Mouse (Mus musculus) adrenal gland, postnatal 25 days (tissue): ENCODE measurements around the gene Grin3b. TPM values are rescaled to one million over a fixed set of nuclear protein-coding genes. Genes with fewer than 3 reads are reported as not detected.

Experiments used
- DNase-seq: peaks from one replicate; pipeline ENCODE4 v3.0.0; 2021; ENCODE audit warnings: mixed read lengths
- total RNA-seq: library from RNA; stranded (reverse); gene quantifications from 2 replicates; pipeline ENCODE4 v1.2.3, GENCODE M21; 2021

Gene Grin3b
- total RNA-seq, 1 experiment from 2014 or later: 0.12 TPM

DNA sequence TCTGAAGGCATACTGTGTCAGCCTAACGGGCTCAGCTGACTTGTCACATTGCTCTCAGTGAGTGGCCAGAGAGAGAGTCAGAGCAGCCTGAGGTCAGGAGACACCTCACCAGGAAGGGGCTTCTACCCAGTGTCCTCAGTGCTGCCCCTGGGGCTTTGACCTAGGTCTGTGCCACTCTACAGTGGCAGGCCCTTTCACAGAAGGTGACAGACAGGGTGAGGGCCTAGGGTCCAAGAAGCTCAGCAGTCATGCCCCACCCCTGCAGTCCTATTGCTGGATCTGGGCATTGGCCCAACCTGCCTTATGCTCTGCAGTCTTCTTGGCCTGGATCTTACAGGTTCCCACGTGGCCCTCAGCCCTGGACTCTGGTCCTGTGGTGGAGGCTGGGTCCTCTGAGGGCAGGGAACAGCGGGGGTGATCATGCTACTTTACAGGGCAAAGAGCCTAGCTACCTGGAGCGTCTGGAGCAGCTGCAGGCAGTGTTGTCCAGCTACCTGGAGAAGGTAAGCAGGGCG is 3.6 kb upstream of the Grin3b start:
- no peak for DNase-seq

DNA sequence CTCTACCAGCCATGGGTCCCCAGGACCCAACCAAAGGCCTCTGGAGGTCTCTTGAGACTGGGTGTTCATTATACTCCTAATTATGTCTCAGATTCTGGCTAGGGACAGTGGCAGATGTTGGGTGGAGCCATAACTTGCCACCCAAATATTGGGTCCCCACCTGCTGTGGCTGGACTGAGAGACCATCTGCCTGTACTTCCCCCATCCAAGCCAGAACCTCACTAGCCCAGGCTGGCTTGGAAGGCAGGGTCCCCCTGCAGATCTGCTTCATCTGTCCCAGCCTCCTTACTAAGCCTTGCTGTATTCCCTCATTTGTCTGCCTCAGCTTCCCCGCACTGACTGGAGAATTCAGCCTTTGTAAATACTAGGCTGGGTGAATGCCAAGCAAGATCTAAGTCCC is 2.3 kb upstream of the Grin3b start:
- no peak for DNase-seq

DNA sequence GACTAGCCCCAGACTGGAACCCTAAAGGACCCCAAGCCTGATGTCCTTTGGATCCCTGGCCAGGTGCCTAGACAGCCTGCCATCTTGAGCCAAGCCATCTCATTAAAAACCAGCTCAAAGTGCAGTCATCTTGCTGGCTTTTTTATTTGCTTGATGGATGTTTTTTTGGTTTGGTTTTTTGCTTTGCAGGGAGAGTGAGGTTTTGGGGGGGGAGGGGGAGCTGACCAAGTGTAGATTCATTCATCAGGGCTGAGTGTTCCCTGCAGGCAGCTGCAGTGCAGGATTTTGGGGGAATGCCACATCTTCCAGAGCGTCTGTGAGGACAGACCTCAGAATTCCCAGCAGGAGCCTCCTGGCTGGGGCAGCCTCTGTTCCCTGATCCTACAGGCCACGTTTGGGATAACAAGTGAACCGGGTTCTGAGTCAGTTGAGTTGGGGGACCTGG is 1.4 kb upstream of the Grin3b start:
- DNase-seq: no peak

DNA sequence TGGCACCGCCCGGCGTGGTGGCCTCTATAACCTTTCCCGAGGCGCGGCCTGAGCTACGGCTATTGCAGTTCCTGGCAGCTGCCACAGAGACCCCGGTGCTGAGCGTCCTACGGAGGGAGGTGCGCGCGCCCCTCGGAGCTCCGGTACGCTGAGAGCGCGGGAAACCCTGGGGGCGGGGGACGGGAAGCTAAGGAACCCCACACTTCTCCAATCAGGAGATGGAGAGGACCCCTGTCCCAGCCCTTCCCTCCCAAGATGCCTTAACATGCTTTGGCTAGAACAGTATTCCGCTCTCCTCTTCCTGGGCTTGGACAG is 625 bp downstream of the Grin3b start:
- DNase-seq: no peak

DNA sequence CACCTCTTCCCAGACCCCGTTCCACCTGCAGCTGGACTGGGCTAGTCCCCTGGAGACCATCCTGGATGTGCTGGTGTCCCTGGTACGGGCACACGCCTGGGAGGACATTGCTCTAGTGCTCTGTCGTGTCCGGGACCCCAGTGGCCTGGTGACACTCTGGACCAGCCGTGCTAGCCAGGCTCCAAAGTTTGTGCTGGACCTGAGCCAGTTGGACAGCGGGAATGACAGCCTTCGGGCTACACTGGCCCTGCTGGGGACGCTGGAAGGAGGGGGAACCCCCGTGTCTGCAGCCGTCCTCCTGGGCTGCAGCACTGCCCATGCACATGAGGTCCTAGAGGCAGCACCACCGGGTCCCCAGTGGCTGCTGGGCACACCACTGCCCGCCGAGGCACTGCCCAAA is 2.3 kb downstream of the Grin3b start:
- DNase-seq: no peak

DNA sequence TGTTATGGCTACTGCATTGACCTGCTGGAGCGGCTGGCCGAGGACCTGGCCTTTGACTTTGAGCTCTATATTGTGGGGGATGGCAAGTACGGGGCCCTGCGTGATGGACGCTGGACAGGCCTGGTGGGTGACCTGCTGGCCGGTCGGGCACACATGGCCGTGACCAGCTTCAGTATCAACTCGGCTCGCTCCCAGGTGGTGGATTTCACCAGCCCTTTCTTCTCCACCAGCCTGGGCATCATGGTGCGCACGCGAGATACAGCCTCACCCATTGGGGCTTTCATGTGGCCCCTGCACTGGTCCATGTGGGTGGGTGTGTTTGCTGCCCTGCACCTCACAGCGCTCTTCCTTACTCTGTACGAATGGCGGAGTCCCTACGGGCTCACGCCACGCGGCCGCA is 3.6 kb downstream of the Grin3b start:
- DNase-seq: no peak

DNA sequence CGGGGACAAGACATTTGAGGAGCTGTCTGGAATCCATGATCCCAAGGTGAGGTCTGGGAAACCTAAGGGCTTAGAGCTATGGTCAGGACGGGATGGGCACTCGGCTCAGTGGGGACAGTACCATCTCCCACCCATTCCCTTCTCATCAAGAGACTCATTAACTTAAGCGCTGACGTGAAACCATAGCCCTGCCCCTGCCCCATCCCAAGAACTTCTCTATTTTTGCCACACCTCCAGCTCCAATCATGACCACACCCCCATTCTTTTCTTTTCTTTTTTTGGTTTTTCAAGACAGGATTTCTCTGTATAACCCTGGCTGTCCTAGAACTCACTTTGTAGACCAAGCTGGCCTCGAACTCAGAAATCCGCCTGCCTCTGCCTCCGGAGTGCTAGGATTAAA is 4.2 kb downstream of the Grin3b start:
- no peak for DNase-seq

DNA sequence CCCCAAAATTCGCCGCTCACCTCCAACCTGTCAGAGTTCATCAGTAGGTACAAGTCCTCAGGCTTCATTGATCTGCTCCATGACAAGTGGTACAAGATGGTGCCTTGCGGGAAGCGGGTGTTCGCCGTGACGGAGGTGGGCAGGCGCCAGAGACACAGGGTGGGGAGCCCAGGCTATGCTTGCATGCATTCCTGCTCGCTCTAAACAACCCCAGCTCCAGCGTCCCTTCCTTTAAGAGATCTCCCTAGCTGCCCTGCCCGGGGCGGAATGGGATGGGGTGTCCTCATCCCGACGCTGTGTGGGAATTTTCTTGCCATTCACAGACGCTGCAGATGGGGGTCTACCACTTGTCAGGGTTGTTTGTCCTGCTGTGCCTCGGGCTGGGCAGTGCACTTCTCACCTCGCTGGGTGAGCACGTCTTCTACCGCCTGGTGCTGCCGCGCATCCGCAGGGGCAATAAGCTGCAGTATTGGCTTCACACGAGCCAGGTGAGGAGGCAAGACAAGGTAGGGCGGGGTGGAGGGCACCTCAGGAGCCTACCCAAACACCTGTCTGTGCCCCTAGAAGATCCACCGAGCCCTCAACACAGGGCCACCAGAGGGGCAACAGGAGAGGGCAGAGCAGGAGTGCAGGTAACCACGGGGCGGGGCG is 5.7 kb downstream of the Grin3b start:
- no peak for DNase-seq

DNA sequence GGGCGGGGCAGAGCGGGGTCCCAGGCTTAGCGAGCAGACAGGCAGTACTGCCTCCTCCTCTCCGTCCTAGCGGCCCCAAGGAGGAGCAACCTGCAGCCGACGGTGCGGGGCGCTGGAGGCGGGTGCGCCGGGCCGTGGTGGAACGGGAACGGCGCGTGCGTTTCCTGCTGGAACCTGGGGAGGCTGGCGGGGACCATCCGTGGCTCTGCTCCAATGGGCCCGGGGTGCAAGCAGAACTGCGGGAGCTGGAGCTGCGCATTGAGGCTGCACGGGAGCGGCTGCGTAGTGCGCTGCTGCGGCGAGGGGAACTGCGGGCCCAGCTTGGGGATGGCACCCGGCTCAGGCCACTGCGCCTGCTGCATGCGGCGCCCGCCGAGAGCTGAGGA is 6.2 kb downstream of the Grin3b start:
- DNase-seq: no peak

DNA sequence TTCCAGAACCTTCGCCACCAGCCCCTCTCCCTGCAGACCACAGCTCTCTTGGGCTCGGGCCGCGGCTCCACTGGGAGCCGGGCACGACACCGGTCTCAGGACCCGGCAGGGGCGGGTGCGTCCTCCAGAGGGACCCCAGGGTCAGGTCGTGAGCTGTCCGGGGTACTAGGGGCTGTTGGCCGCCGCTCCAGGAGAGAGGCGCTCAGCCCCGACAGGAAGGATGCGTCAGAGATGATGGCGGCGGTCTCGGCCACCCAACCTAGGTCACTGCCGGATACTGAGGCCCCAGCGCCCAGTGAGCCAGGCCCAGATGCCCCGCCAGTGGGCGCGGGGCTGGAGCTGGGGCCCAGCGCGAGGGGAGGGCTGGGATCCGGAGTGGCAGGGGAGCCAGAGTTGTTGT is 6.8 kb downstream of the Grin3b start:
- no peak for DNase-seq

DNA sequence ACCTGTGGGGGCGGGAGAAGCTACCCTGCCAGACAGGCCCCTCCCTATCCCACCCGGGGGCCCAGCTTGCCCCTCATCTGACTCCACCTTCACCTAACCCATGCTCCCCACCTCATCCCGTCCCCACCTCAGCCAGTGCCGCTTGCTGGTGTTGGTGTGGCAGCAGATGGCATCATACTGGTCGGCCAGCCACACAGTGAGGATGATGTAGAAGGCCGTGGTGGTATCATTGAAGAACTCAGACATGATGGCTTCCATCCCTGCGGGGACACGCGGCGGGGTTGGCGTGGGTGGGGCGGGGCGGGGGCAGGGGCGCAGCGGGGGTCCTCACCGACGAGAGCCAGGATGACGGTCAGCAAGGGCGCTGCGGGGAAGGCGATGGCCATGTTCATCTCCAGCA is 7.5 kb downstream of the Grin3b start:
- no peak for DNase-seq

DNA sequence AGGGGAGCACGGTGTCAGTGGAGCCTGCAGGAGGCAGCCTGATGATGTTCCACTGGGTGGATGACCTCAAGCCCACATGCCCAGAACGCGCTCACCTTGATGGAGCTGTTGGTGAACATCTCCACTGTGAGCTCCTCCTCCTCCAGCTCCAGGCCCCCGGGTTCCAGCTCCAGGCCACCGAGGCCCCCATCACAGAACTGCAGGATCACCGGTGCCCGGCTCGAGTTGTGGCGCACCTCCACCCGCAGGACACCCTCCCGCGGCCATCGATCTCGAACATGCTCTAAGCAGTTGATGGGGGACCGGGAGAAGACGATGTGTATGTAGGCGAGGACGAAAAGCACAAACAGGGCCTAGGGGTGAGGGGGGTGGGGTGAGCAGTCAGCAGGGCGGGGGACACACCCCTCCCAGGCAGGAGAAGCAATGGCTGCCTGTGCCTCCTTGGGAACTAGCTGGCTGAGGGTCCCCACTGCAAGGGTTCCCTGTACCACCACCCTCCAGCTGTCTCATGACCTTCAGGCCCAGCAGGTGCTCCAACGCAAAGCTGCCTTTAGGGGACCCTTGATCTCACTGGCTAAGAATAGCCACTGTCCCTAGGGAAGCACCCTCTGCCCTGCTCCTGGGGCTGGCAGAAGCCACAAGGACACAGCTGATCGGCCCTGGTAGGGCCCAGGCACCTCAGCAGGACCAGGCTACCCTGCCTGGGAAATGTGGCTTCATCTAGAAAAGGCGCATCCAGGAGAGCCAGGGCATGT is 9.1 kb downstream of the Grin3b start:
- DNase-seq: no peak

DNA sequence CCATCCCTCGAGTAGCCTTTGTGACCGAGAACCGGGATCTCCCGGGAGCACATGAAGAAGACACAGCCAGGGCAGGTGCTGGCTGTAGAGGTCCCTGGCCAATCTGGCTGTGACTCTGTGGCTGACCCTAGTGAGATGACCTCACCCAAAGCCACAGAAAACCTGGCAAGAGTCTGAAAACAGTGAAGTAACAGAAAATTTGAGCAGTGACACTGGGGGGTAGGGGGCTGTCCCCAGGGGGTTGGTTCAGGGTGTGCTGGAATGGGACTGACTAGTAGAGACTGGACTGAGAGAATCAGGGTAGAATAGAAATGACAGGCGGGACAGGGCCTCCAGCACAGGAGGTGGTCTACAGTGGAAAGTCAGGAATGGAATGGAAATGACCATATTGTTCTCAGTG is 12.7 kb downstream of the Grin3b start:
- no peak for DNase-seq

DNA sequence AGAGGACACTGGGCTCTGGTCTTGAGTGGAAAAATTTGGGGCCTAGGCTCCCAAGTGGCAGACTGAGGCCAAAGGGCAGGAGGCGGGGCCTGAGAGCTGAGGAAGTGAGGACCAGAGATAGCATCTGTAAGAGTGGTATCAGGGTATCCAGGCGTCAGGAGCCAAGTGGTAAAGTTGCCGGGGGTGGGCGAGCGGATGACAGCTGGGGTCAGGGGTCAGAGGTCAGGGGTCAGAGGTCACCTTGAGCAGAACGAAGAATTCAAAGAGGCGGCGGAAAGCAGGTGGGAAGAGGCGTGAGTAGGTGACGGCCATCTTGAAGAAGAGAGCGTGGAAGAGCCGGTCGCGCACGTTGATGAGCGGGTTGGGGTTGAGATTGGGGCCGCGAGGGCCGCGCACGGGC is 13.2 kb downstream of the Grin3b start:
- DNase-seq: peak; percentile 70

DNA sequence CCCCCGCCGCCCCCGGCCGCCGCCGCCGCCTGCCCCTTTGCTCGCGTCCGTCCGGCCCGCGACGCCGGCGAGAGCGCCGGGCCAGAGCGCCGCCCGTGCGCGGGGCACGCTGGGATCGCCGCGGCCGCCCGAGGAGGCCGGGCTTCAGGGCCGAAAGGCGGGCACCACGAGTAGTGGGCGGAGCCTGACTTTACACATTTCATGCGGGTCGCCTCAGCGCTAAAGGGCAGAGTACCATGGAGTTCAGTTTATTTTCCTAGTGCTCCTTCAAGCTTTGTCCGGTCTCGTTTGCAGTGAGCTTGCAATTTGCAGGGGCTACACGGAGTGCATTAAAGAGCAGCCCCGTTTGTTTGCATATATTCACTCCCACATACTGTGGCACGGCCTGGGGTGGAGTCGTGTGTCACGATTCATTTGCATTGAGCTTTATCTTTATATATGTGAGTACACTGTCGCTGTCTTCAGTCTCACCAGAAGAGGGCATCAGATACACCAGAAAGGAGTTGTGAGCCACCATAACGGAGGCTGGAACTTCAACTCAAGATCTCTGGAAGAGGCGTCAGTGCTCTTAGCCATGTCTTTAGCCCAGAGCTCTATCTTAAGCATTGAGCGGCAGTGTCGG is 13.8 kb downstream of the Grin3b start, which contains the start of gene Tmem259:
TSS of gene Tmem259 (minus strand) at position 136 of the 622 bp plus-strand sequence.
- DNase-seq: peak; percentile 90

DNA sequence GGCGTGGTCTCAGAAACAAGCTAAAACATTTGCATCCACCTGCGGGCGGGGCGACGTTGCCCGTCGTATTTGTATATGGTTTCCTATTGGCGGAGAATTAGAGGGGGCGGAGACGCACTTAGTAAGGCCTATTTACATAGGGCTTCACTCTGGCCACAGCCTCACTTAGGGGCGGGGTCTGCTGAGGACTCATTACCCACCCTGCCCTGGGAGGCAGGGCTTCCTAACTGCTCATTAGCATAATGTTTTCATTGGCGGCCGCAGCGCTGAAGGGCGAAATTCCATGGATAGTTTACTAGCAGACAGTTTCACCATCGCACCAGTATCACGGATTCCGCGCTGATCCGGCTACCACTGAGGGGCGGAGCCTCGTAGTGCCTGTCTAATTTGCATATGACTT is 14.4 kb downstream of the Grin3b start:
- DNase-seq: peak; percentile 87

DNA sequence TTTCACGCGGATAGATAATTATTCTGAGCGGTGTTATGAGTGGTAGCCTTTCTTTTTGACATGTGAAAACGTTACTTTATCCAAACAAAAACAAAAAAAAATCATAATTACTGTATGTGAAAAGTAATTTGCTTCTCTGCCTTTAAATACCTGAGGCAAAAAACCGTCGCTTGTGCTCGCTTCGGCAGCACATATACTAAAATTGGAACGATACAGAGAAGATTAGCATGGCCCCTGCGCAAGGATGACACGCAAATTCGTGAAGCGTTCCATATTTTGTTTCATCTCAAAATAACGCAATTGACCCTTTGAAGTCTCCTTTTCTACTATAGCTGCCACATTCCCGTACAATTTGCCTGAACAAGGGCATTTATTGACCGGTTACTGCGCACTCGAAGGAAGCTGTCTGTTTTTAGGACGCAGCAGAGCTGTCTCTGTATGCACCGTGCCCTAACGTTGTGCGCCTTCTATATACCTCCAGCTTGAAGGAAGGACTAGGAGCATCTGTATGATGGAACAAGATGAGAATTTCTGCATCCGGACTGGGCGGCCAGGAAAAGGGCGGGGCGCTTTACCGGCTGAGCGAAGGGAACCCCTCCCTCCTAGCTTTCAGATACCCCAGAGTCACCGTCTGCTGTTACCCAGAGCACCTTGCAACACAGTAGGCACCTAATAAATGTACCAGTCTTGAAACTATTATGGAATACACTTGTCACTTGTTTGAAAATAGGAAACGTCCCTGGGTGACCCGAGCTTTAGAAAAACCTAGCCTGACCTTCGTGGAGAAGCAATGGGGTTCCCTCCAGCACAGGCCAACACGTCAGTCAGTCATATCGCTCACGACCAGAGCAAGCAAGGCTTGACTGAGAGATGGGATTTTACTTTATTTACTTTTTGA is 15.1 kb downstream of the Grin3b start:
- DNase-seq: no peak

DNA sequence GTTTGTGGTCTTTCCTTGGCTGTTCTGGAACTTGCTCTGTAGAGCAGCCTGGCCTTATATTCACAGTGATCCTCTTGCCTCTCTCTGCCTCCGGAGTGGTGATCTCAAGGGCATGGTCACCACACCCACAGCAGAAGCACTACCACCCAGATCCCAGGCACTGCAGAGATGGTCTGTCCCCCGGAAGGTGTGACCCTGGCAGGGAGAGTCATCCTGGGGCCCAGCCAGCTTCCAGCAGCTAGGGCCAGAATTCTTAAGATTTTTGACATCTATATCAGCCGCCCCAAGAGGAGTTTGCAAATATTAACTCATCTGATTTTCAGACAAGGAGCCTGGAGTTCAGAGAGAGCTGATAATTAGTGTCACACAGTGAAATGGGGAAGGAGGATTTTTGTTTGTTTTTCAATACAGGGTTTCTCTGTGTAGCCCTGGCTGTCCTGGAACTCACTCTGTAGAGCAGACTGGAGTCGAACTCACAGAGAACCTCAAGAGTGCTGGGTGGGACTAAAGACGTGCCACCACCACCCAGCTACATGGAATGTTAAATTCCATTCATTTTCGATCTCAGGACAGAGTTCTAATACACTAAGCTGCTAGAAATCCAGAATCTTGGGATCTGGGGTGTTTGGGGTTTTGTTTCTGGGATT is 15.8 kb downstream of the Grin3b start:
- peak; percentile 76 for DNase-seq

DNA sequence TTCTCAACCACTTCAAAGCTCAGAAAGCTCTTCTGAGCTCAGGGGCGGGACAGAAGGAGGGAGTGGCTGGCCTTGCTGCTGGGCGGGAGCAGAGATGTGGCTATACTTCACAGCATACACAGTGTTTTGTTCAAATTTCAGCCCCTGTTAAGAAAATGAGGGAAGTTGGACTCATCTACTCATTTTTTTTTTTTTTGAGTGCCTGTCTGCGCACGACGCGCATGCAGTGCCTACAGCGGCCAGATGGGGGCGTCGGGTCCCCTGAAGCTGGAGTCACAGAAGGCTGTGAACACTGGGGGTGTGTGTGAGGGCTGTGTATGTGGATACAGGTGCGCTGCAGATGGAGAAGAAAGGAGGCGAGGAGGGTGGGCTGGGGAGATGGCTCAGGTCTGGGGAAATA is 16.4 kb downstream of the Grin3b start:
- DNase-seq: peak; percentile 85

DNA sequence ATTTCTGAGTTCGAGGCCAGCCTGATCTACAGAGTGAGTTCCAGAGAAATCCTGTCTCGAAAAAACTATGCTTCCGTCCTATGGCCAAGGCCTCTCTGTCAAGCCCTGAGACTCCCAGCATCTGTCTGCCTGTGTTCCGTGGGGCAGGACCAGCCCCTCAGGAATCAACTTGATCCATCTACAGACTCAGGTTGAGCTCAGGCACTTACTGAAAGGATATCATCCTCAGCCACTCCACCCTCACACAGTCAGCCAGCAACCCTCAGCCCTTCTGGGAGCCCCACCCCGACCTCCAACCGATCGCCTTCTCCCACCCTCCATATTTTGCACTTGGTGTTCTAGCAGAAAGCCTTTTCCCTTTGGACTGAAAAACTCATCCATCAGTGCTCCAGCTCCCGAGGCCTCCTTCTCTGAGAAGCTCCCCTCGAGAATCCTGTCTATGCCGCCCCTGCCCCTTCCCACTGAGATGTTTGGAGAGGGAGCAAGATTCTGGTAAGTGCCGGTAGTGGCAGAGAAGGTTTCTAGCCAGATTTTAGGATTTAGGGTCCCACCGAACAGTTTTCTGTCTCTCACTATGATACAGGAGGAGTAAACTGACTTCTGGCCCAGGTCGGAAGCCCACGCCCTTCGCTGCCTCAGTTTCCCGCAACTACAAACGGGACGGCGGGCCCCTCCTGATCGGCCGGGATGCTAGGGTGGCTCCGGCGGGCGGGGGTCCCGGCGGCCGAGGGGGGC is 17.4 kb downstream of the Grin3b start:
- no peak for DNase-seq
